ENCODE assay signal across 9 mouse cellular contexts in genomic region chr6:64683974-64684373, GRCm38 (mm10). TPM values are rescaled to one million over a fixed set of nuclear protein-coding genes. Genes with fewer than 3 reads are reported as not detected.
DNase-seq lines count a peak whose midpoint lies in the region; ATAC-seq lines count a peak whose summit lies in the region.
"Had no signal": no experiment of that assay in that cellular context is flagged by ENCODE, and none has a peak within 500 bp of the region (broad histone marks: within the 10 kb centered on the region; RNA-seq: fewer than 3 reads in every experiment).

No protein-coding gene starts in this region.

- no peak overlapping the region for H3K4me2 ChIP-seq in forebrain, embryonic 16.5 days (ENCODE audit: low read length)
- H3K4me2 ChIP-seq: lung, embryonic 15.5 days had no signal

- no peaks in the 10 kb centered on the region for H3K9me3 ChIP-seq in forebrain, embryonic 16.5 days (ENCODE audit: control insufficient read depth, low read length)
- H3K9me3 ChIP-seq in midbrain, embryonic 10.5 days (replicated peaks), result no peaks in the 10 kb centered on the region
- H3K9me3 ChIP-seq: lung, embryonic 15.5 days had no signal

- no peaks in the 10 kb centered on the region for H3K27me3 ChIP-seq in forebrain, embryonic 16.5 days (replicated peaks; ENCODE audit: control insufficient read depth, insufficient read depth, low read length)
- H3K27me3 ChIP-seq in midbrain, embryonic 10.5 days (ENCODE audit: low read depth, poor library complexity, severe bottlenecking), result peaks cover 38% of the 10 kb centered on the region
- H3K27me3 ChIP-seq: lung, embryonic 15.5 days had no signal

- no peak overlapping the region for H3K27ac ChIP-seq in forebrain, embryonic 16.5 days (ENCODE audit: low read length)
- H3K27ac ChIP-seq in midbrain, embryonic 10.5 days (replicated peaks), result no peak overlapping the region
- H3K27ac ChIP-seq: lung, embryonic 15.5 days had no signal

- H3K4me1 ChIP-seq in forebrain, embryonic 16.5 days (replicated peaks; ENCODE audit: control insufficient read depth, insufficient read depth, low read length), result peaks cover 10% of the 10 kb centered on the region
- H3K4me1 ChIP-seq in midbrain, embryonic 10.5 days, result peaks cover 14% of the 10 kb centered on the region
- H3K4me1 ChIP-seq: lung, embryonic 15.5 days had no signal

- peak; percentile 17 for DNase-seq in ovary, postnatal 36 days (ENCODE audit: low spot score)
- no peak for DNase-seq in ovary, postnatal 10 days (ENCODE audit: low spot score)
- peak; percentile 55 for DNase-seq in brain, adult 2 months (ENCODE audit: low read depth, low spot score)
- peak; percentile 31 to 56 for DNase-seq in layer of hippocampus, postnatal 14 days (ENCODE audit: low spot score in 2 of 2)
- DNase-seq in midbrain, embryonic 10.5 days (ENCODE audit: low spot score), result peak; percentile 65

- peak; percentile 26; the same call in 1 of the 2 replicates for ATAC-seq in forebrain, embryonic 16.5 days
- ATAC-seq in megakaryocyte, adult 5-6 weeks (ENCODE audit: poor library complexity, severe bottlenecking), result no peak

- no peak overlapping the region for H3K9ac ChIP-seq in forebrain, embryonic 16.5 days (replicated peaks; ENCODE audit: low read depth, low read length)
- H3K9ac ChIP-seq: lung, embryonic 15.5 days had no signal

- H3K36me3 ChIP-seq in forebrain, embryonic 16.5 days (ENCODE audit: control insufficient read depth, insufficient read depth), result no peaks in the 10 kb centered on the region
- no peaks in the 10 kb centered on the region for H3K36me3 ChIP-seq in midbrain, embryonic 10.5 days
- H3K36me3 ChIP-seq: lung, embryonic 15.5 days had no signal

- WGBS in forebrain, embryonic 16.5 days, result 31% methylated on average over 9 of the region's 9 CpGs
- WGBS in midbrain, embryonic 10.5 days, result 38% methylated on average over 9 of the region's 9 CpGs

- no peak overlapping the region for H3K4me3 ChIP-seq in forebrain, embryonic 16.5 days (replicated peaks; ENCODE audit: low read length)
- H3K4me3 ChIP-seq in midbrain, embryonic 10.5 days, result no peak overlapping the region
- H3K4me3 ChIP-seq: erythroblast, embryonic 14.5 days; lung, embryonic 15.5 days had no signal

RNA-seq across cellular contexts. Expression of gene Atoh1, which starts 45.0 kb away (rescaled TPM):
- polyA plus RNA-seq in forebrain, embryonic 16.5 days (2015; fragmentation: Nextera tagmentation; extraction: Ambion mirVana), result 0.30 TPM in 1 of 2 replicates, not detected in the other
- not detected for total RNA-seq in layer of hippocampus, postnatal 14 days (2021)
- polyA plus RNA-seq in midbrain, embryonic 10.5 days (2016; fragmentation: Nextera tagmentation; extraction: Ambion mirVana), result 0.88 and 4.7 TPM in 2 replicates
- not detected in 2 replicates for total RNA-seq in megakaryocyte, adult 5-6 weeks (2015)
- not detected in 2 replicates for total RNA-seq in megakaryocyte, adult 5-6 weeks (2017)
- polyA plus RNA-seq: erythroblast, embryonic 14.5 days; lung, embryonic 15.5 days had no signal
